Mouse (Mus musculus) forebrain, embryonic 13.5 days (tissue): ENCODE measurements around the gene Tmem190. TPM values are rescaled to one million over a fixed set of nuclear protein-coding genes. Genes with fewer than 3 reads are reported as not detected.

ENCODE experiments used
- ATAC-seq: fragments of 200-750 bp; cut with Nextera tagmentation; 2 replicates; pipeline ENCODE4 v1.8.0; 2017
- H3K27ac ChIP-seq: fragments of 300-500 bp; sonication (generic); 2 replicates; pipeline ENCODE4 v1.5.1; 2015; ENCODE audit warnings: inconsistent platforms, mild to moderate bottlenecking, moderate library complexity
- H3K27me3 ChIP-seq: fragments of 300-500 bp; sonication (generic); 2 replicates; pipeline ENCODE4 v1.6.1; 2015; ENCODE audit warnings: mild to moderate bottlenecking, inconsistent platforms
- H3K36me3 ChIP-seq: fragments of 300-500 bp; sonication (generic); 2 replicates; pipeline ENCODE4 v1.6.1; 2015; ENCODE audit warnings: mild to moderate bottlenecking, inconsistent platforms; ENCODE audit not compliant: poor library complexity, severe bottlenecking
- H3K4me1 ChIP-seq: fragments of 300-500 bp; sonication (generic); 2 replicates; pipeline ENCODE4 v1.6.1; 2015; ENCODE audit warnings: inconsistent platforms
- H3K4me2 ChIP-seq: fragments of 300-500 bp; sonication (generic); 2 replicates; pipeline ENCODE4 v1.6.1; 2015; ENCODE audit warnings: inconsistent platforms, mild to moderate bottlenecking, moderate library complexity
- H3K4me3 ChIP-seq: fragments of 300-500 bp; sonication (generic); 2 replicates; pipeline ENCODE4 v1.5.1; 2015; ENCODE audit warnings: mild to moderate bottlenecking, inconsistent platforms
- H3K9ac ChIP-seq: fragments of 300-500 bp; sonication (generic); 2 replicates; pipeline ENCODE4 v1.6.1; 2015; ENCODE audit warnings: mild to moderate bottlenecking, inconsistent platforms
- H3K9me3 ChIP-seq: fragments of 300-500 bp; sonication (generic); replicated peaks from 2 replicates; pipeline ENCODE4 v1.6.1; 2016; ENCODE audit warnings: inconsistent platforms
- WGBS: fragments of 180-500 bp; shearing (Covaris S2); methylation state at CpG from one replicate; pipeline ENCODE4 v1.1.7; 2015; 5-methylcytosine and 5-hydroxymethylcytosine counted together
- polyA plus RNA-seq: library from polyadenylated mRNA; unstranded; fragments of >200 nt; fragmentation: Nextera tagmentation; extraction: Ambion mirVana; gene quantifications from 2 replicates; pipeline ENCODE4 v1.2.1, GENCODE M21; 2015

The Tmem190 gene
- polyA plus RNA-seq = not detected in 2 replicates

GRCm38 (mm10) chr7:4782759-4783158 lies at the start of gene Tmem190, which contains the start of gene Il11:
Gene Tmem190, plus strand, starts transcription at chr7:4782937.
Gene Il11, minus strand, starts transcription at chr7:4782859.
- Histone ChIP-seq H3K27ac (no peak within 1 kb of the TSS), H3K4me1 (no peaks in the 10 kb centered on the region), H3K27me3 (peaks cover 53% of the 10 kb centered on the region), H3K9ac (no peak within 1 kb of the TSS), H3K9me3 (no peaks in the 10 kb centered on the region), H3K4me2 (no peak within 1 kb of the TSS), H3K4me3 (no peak within 1 kb of the TSS), H3K36me3 (no peaks in the 10 kb centered on the region)
- 81% methylated on average over 2 of the region's 2 CpGs for WGBS
- ATAC-seq = no peak

GRCm38 (mm10) chr7:4732968-4733392 lies 49.8 kb upstream of the Tmem190 start:
- 75% methylated on average over 6 of the region's 6 CpGs for whole genome bisulfite sequencing
- Histone ChIP-seq H3K4me3 (no peak overlapping the region), H3K36me3 (no peaks in the 10 kb centered on the region), H3K4me1 (no peaks in the 10 kb centered on the region), H3K4me2 (no peak overlapping the region), H3K27ac (no peak overlapping the region), H3K9me3 (no peaks in the 10 kb centered on the region), H3K27me3 (no peaks in the 10 kb centered on the region), H3K9ac (no peak overlapping the region)
- no peak for ATAC-seq

DNA sequence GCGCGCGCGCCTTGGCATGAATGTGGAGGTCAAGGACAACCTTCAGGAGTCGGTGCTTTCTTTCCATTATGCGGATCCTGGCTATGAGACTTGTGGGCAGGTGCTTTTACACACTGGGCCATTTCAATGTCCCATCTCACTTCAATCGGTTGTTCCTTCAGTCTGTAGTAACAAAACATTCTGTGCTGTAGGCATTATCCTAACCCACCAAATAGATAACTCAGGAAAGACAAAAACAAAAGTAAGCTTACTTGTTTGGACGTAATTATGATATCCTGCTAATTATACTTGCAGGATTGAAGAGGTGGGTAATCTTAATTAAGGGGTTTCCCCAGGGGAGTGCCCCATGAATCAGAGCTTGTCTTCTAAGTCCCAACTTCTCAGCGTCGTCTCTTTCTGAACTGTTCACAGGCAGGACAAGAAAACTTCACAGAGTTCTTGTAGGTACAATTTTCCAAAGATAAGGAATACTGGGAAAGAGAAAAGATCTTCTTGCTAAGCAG lies 43.6 kb upstream of the Tmem190 start:
- H3K27me3 ChIP-seq = no peaks in the 10 kb centered on the region
- peak overlapping the region; percentile 51 for H3K9ac ChIP-seq
- H3K4me1 ChIP-seq = peaks cover 38% of the 10 kb centered on the region
- H3K4me3 ChIP-seq = peak overlapping the region; percentile 37
- peak overlapping the region; percentile 72 for H3K27ac ChIP-seq
- ATAC-seq = no peak
- H3K9me3 ChIP-seq = no peaks in the 10 kb centered on the region
- WGBS = 31% methylated on average over 10 of the region's 10 CpGs
- H3K36me3 ChIP-seq = peaks cover 19% of the 10 kb centered on the region
- peak overlapping the region; percentile 65 for H3K4me2 ChIP-seq

DNA sequence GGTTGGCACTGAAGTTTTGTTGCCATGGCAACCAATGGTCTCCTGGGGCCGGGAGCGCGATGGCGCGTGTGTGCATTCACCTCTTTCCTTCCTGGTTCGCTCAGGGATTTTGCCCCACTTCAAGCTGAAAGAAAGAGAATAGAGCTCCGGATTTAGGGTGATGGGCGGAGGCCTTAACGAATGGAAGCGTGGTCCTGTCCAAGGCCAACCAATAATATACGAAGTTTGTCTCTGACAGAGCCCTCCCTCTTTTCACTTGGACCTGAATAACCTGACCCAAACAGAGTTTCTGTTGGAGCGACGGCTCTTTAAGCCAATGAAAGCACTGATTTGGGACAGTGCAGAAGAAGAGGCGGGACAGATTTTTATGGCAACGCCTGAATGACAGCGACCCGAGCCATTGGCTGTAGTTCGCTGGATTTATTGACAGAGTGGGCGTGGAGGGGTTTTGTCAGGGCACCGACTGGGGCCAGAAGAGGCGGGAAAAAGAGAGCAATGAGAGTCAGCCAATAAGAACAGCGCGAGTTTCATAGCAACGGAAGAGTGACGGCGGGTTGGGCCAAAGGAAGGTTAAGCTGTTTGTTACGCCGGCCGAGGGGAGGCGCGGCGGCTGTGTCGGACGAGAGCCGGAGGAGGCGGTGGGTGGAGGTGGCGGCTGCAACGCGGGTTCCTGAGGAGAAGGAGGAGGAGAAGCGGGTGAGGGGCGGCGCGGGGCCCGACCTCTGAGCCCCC lies 43.0 kb upstream of the Tmem190 start, which contains the start of gene Kmt5c:
TSS of gene Kmt5c (plus strand) at position 572 of the 732 bp plus-strand sequence.
- peak; percentile 97 for ATAC-seq
- 0% methylated on average over 38 of the region's 44 CpGs for WGBS
- Histone ChIP-seq H3K36me3 (peaks cover 26% of the 10 kb centered on the region), H3K4me1 (peaks cover 38% of the 10 kb centered on the region), H3K4me3 (peak within 1 kb of the TSS; percentile 75), H3K9ac (peak within 1 kb of the TSS; percentile 93), H3K4me2 (peak within 1 kb of the TSS; percentile 85), H3K27ac (peak within 1 kb of the TSS; percentile 93), H3K9me3 (no peaks in the 10 kb centered on the region), H3K27me3 (no peaks in the 10 kb centered on the region)

- Histone ChIP-seq H3K9me3 (no peaks in the 10 kb centered on the region), H3K27me3 (no peaks in the 10 kb centered on the region), H3K4me2 (peak overlapping the region; percentile 85), H3K36me3 (peaks cover 30% of the 10 kb centered on the region), H3K27ac (peak overlapping the region; percentile 93), H3K9ac (peak overlapping the region; percentile 93), H3K4me3 (peak overlapping the region; percentile 75), H3K4me1 (peaks cover 38% of the 10 kb centered on the region)
- WGBS = 0% methylated on average over 14 of the region's 14 CpGs
- no peak for ATAC-seq
Measured at GRCm38 (mm10) chr7:4740309-4740727, 42.4 kb upstream of the Tmem190 start.

DNA sequence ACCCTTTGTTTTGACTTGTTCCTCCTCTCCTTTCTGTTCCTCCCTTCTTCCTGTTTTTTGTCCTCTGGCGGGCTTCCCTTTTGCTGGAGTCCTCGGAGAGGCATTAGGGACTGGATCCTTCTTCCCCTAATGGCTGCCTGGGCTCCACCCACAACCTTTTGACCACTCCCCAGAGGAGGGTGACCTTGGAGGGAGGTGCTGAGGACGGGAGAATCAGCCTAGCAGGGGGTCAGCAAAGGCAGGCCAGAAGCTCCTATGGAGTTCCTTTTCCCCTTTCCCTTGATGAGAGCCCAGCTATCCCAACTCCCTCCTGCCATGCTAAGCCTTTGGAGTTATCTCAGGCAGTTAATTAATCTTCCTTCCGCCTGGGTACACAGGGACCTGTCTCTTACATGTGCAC lies 41.6 kb upstream of the Tmem190 start:
- ATAC-seq = no peak
- H3K4me1 ChIP-seq = peaks cover 41% of the 10 kb centered on the region
- under 1% methylated on average over 4 of the region's 4 CpGs for WGBS

GRCm38 (mm10) chr7:4741672-4742481 lies 40.9 kb upstream of the Tmem190 start:
- no peak for ATAC-seq
- Histone ChIP-seq H3K4me1 (peaks cover 41% of the 10 kb centered on the region), H3K4me3 (peak overlapping the region; percentile 75), H3K9me3 (no peaks in the 10 kb centered on the region), H3K27me3 (no peaks in the 10 kb centered on the region), H3K9ac (peak overlapping the region; percentile 93), H3K27ac (peak overlapping the region; percentile 93), H3K36me3 (peaks cover 45% of the 10 kb centered on the region), H3K4me2 (peak overlapping the region; percentile 85)
- WGBS = 77% methylated on average over 21 of the region's 21 CpGs

More for the DNA sequence above, 41.6 kb upstream of the Tmem190 start:
- peak overlapping the region; percentile 93 for H3K9ac ChIP-seq
- H3K36me3 ChIP-seq = peaks cover 38% of the 10 kb centered on the region
- peak overlapping the region; percentile 85 for H3K4me2 ChIP-seq
- H3K27ac ChIP-seq = peak overlapping the region; percentile 93
- H3K27me3 ChIP-seq = no peaks in the 10 kb centered on the region
- peak overlapping the region; percentile 75 for H3K4me3 ChIP-seq
- no peaks in the 10 kb centered on the region for H3K9me3 ChIP-seq

DNA sequence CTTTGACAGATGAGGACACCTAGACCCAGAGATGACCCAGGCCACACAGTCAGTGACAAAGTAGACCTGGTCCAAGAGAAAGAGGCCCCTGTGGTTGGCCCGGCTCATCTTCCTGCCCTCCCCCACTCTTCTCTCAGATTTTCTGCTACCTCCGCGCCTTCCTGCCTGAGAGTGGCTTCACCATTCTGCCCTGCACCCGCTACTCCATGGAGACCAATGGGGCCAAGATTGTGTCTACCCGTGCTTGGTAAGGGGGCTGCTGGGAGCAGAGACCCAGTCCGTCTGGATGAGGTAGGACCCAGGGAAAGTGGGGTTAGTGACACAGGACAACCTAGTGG lies 40.3 kb upstream of the Tmem190 start:
- H3K4me3 ChIP-seq = no peak overlapping the region
- no peak for ATAC-seq
- H3K4me2 ChIP-seq = peak overlapping the region; percentile 85
- H3K36me3 ChIP-seq = peaks cover 49% of the 10 kb centered on the region
- no peaks in the 10 kb centered on the region for H3K9me3 ChIP-seq
- H3K27me3 ChIP-seq = no peaks in the 10 kb centered on the region
- peaks cover 41% of the 10 kb centered on the region for H3K4me1 ChIP-seq
- H3K27ac ChIP-seq = 0 out of 2 replicates have a peak overlapping the region, but pooled peaks have one; percentile 35
- H3K9ac ChIP-seq = peak overlapping the region; percentile 93; the same call in 1 of the 2 replicates
- 88% methylated on average over 6 of the region's 6 CpGs for WGBS

DNA sequence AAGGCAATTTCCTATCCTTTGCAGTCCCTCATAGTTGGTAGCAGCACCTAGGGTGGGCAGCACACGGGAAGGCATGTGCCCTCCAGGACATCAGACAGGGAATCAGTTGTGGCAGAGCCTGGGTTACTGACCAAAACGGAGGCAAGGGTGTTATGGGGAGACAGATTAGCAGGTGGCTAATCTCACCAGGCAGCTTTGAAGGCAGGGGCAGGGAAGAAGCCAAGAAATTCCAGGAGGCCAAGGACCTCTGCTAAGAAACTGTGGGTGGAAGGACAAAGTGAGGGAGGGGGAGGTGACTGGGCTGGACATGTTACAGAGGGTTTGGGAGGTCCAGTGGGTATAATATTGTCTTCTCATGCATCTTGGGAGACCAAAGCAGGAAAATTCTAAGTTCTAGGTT lies 39.4 kb upstream of the Tmem190 start:
- ATAC-seq = no peak
- H3K9me3 ChIP-seq = no peaks in the 10 kb centered on the region
- H3K4me3 ChIP-seq = no peak overlapping the region
- no peak overlapping the region for H3K4me2 ChIP-seq
- no peak overlapping the region for H3K27ac ChIP-seq
- peaks cover 49% of the 10 kb centered on the region for H3K36me3 ChIP-seq
- H3K9ac ChIP-seq = peak overlapping the region; percentile 30; the same call in 1 of the 2 replicates
- peaks cover 40% of the 10 kb centered on the region for H3K4me1 ChIP-seq
- H3K27me3 ChIP-seq = no peaks in the 10 kb centered on the region
- 72% methylated on average over 2 of the region's 2 CpGs for WGBS

DNA sequence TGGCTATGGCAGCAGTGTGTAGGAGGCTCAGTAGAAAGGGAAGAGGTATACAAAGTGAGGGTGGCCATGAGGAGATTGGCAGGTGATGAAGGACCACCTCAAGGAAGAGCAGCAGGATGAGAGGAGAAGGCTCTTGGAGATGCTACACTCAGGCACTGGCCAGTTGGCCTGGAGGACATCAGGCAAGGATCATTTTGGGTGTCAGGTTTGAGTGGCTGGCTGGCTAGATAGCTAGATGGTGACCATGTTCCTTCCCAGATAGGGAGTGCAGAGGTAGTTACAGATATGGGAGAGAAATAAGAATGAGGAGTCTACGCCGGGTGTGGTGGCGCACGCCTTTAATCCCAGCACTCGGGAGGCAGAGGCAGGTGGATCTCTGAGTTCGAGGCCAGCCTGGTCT lies 37.9 kb upstream of the Tmem190 start:
- no peak overlapping the region for H3K27ac ChIP-seq
- no peak overlapping the region for H3K9ac ChIP-seq
- no peaks in the 10 kb centered on the region for H3K27me3 ChIP-seq
- no peak for ATAC-seq
- H3K9me3 ChIP-seq = no peaks in the 10 kb centered on the region
- H3K4me3 ChIP-seq = no peak overlapping the region
- peaks cover 31% of the 10 kb centered on the region for H3K4me1 ChIP-seq
- WGBS = 96% methylated on average over 6 of the region's 6 CpGs
- peaks cover 49% of the 10 kb centered on the region for H3K36me3 ChIP-seq
- H3K4me2 ChIP-seq = no peak overlapping the region

GRCm38 (mm10) chr7:4746326-4746980 lies 36.3 kb upstream of the Tmem190 start:
- 0 out of 2 replicates have a peak overlapping the region, but pooled peaks have one; percentile 4 for H3K27ac ChIP-seq
- H3K4me1 ChIP-seq = peaks cover 23% of the 10 kb centered on the region
- WGBS = 86% methylated on average over 22 of the region's 22 CpGs
- H3K4me3 ChIP-seq = no peak overlapping the region
- no peak overlapping the region for H3K4me2 ChIP-seq
- no peaks in the 10 kb centered on the region for H3K9me3 ChIP-seq
- 0 out of 2 replicates have a peak overlapping the region, but pooled peaks have one; percentile 16 for H3K9ac ChIP-seq
- 0 out of 2 replicates have a peak, but pooled peaks cover under 1% of the 10 kb centered on the region for H3K27me3 ChIP-seq
- H3K36me3 ChIP-seq = peaks cover 49% of the 10 kb centered on the region
- ATAC-seq = no peak
